Mouse (Mus musculus) testis, adult 2 months (tissue): ENCODE data around the gene Ndufaf3. TPM values are rescaled to one million over a fixed set of nuclear protein-coding genes. Genes with fewer than 3 reads are reported as not detected.

ENCODE experiments used
- H3K27ac ChIP-seq: fragments of 200-500 bp; 2 replicates; pipeline ENCODE4 v1.5.1; 2012; ENCODE audit warnings: low read depth, low read length; ENCODE audit not compliant: control insufficient read depth, insufficient read depth
- H3K27me3 ChIP-seq: fragments of 200-500 bp; 2 replicates; pipeline ENCODE4 v1.6.1; 2012; ENCODE audit warnings: mild to moderate bottlenecking, low read length, moderate library complexity; ENCODE audit not compliant: control insufficient read depth, insufficient read depth
- H3K36me3 ChIP-seq: fragments of 200-500 bp; 2 replicates; pipeline ENCODE4 v1.6.1; 2012; ENCODE audit warnings: mild to moderate bottlenecking, low read length; ENCODE audit not compliant: control insufficient read depth, insufficient read depth
- H3K4me1 ChIP-seq: fragments of 200-500 bp; 2 replicates; pipeline ENCODE4 v1.6.1; 2012; ENCODE audit warnings: low read length; ENCODE audit not compliant: control insufficient read depth, insufficient read depth
- H3K4me3 ChIP-seq: fragments of 200-500 bp; 2 replicates; pipeline ENCODE4 v1.5.1; 2012; ENCODE audit warnings: low read depth, mild to moderate bottlenecking, low read length, moderate library complexity, mixed read lengths; ENCODE audit not compliant: control insufficient read depth
- CTCF ChIP-seq: fragments of 200-500 bp; IDR thresholded peaks from 2 replicates; pipeline ENCODE4 v1.5.1; 2012; ENCODE audit warnings: low read depth, mild to moderate bottlenecking, inconsistent platforms, low read length, moderate library complexity; ENCODE audit not compliant: control insufficient read depth, insufficient read depth, insufficient replicate concordance
- POLR2A ChIP-seq: fragments of 200-500 bp; IDR thresholded peaks from 2 replicates; pipeline ENCODE4 v1.6.1; 2012; ENCODE audit warnings: low read depth, mild to moderate bottlenecking, inconsistent platforms, low read length, moderate library complexity; ENCODE audit not compliant: control insufficient read depth
- polyA plus RNA-seq: library from polyadenylated mRNA; depleted of rRNA; stranded (reverse); fragments of >200 nt; gene quantifications from 2 replicates; pipeline ENCODE4 v1.2.3, GENCODE M21; 2012

Ndufaf3 gene
- polyA plus RNA-seq, 1 experiment = 347 TPM

GRCm38 (mm10) chr9:108596998-108597764 is 29.9 kb upstream of the Ndufaf3 start, which contains the start of gene P4htm:
TSS of gene P4htm (minus strand) at chr9:108597667.
- peaks cover 13% of the 10 kb centered on the region for H3K4me1 ChIP-seq
- no peak within 1 kb of the TSS for H3K27ac ChIP-seq
- H3K27me3 ChIP-seq = no peaks in the 10 kb centered on the region

GRCm38 (mm10) chr9:108594354-108594753 is 27.1 kb upstream of the Ndufaf3 start:
- H3K27ac ChIP-seq = no peak overlapping the region
- no peak overlapping the region for H3K4me3 ChIP-seq
- TF ChIP-seq CTCF = no peak
- TF ChIP-seq POLR2A = no peak
- H3K27me3 ChIP-seq = no peaks in the 10 kb centered on the region
- no peaks in the 10 kb centered on the region for H3K36me3 ChIP-seq
- peaks cover 13% of the 10 kb centered on the region for H3K4me1 ChIP-seq

More at GRCm38 (mm10) chr9:108596998-108597764, 29.9 kb upstream of the Ndufaf3 start, which contains the start of gene P4htm:
- Histone ChIP-seq H3K4me3 (peak within 1 kb of the TSS; percentile 84), H3K36me3 (no peaks in the 10 kb centered on the region)
- TF ChIP-seq CTCF = no peak
- TF ChIP-seq POLR2A = 0 out of 2 replicates have a peak, but pooled peaks have one; percentile 23

- no peak overlapping the region for H3K27ac ChIP-seq
- no peak overlapping the region for H3K4me3 ChIP-seq
- peaks cover 13% of the 10 kb centered on the region for H3K4me1 ChIP-seq
- TF ChIP-seq CTCF (no peak), POLR2A (no peak)
- H3K36me3 ChIP-seq = no peaks in the 10 kb centered on the region
- H3K27me3 ChIP-seq = no peaks in the 10 kb centered on the region
Observed at GRCm38 (mm10) chr9:108591462-108591861, 24.2 kb upstream of the Ndufaf3 start.

- Histone ChIP-seq H3K27me3 (no peaks in the 10 kb centered on the region), H3K27ac (no peak overlapping the region), H3K4me1 (peaks cover 10% of the 10 kb centered on the region), H3K4me3 (no peak overlapping the region), H3K36me3 (no peaks in the 10 kb centered on the region)
- TF ChIP-seq POLR2A = no peak
- TF ChIP-seq CTCF = no peak
Observed at GRCm38 (mm10) chr9:108589229-108589628, 22.0 kb upstream of the Ndufaf3 start.

GRCm38 (mm10) chr9:108587571-108588180 is 20.4 kb upstream of the Ndufaf3 start:
- Histone ChIP-seq H3K36me3 (no peaks in the 10 kb centered on the region), H3K27ac (no peak overlapping the region), H3K4me3 (no peak overlapping the region), H3K27me3 (no peaks in the 10 kb centered on the region), H3K4me1 (peaks cover 10% of the 10 kb centered on the region)
- TF ChIP-seq POLR2A (no peak), CTCF (no peak)

- Histone ChIP-seq H3K4me1 (peaks cover 20% of the 10 kb centered on the region), H3K27ac (peak overlapping the region; percentile 85), H3K27me3 (no peaks in the 10 kb centered on the region), H3K4me3 (peak overlapping the region; percentile 93), H3K36me3 (no peaks in the 10 kb centered on the region)
- TF ChIP-seq CTCF (no peak), POLR2A (no peak)
Observed at GRCm38 (mm10) chr9:108579344-108579690, 12.1 kb upstream of the Ndufaf3 start.

GRCm38 (mm10) chr9:108578545-108579343 is 11.5 kb upstream of the Ndufaf3 start, which contains the start of gene Wdr6:
TSS of gene Wdr6 (minus strand) at chr9:108578739.
- Histone ChIP-seq H3K27ac (peak within 1 kb of the TSS; percentile 85), H3K27me3 (no peaks in the 10 kb centered on the region), H3K36me3 (no peaks in the 10 kb centered on the region), H3K4me1 (peaks cover 20% of the 10 kb centered on the region), H3K4me3 (peak within 1 kb of the TSS; percentile 93)
- TF ChIP-seq POLR2A (peak; percentile 74), CTCF (0 out of 2 replicates have a peak, but pooled peaks have one; percentile 2)
